Comparison of ENCODE assay signal across 10 mouse cellular contexts in the genomic region with DNA sequence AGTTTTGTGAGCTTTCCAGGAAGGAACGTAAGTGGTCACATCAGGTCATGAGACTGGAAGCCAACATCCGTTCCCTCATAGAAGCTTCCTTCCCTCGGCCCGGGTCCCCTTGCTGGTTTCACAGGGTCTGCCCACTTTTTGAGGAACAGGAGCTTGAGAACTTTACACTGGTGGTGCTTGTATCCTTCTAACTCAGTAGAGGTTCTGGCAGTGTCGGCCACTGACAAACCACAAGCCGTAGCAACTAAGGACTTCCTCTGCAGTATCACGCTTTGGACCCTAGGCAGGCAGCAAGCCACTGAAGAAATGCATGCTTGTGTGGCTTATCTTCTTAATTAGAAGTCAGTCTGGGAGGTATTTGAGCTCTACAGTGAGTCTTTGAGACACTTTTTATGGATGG.
DNase-seq lines count a peak whose midpoint lies in the region; ATAC-seq lines count a peak whose summit lies in the region.
"Had no signal": no experiment of that assay in that cellular context is flagged by ENCODE, and none has a peak within 500 bp of the region (broad histone marks: within the 10 kb centered on the region; RNA-seq: fewer than 3 reads in every experiment).

No protein-coding gene starts in this region.

- ATAC-seq in limb, embryonic 15.5 days (ENCODE audit: insufficient number of reproducible peaks, low FRiP score, low TSS enrichment, low read depth): no peak
- no peak for ATAC-seq in heart, embryonic 15.5 days (replicated peaks; ENCODE audit: insufficient number of reproducible peaks, insufficient read depth, low FRiP score, low read depth)
- peak; percentile 93 for ATAC-seq in megakaryocyte progenitor cell, adult 5-6 weeks (replicated peaks; ENCODE audit: poor library complexity)
- no peak for ATAC-seq in forebrain, embryonic 13.5 days
- no peak for ATAC-seq in CD4-positive, CD25-positive, alpha-beta regulatory T cell, adult 4 months

- H3K27ac ChIP-seq in limb, embryonic 15.5 days: peak overlapping the region; percentile 43; the same call in 1 of the 2 replicates
- no peak overlapping the region for H3K27ac ChIP-seq in limb, embryonic 10.5 days
- 0 out of 2 replicates have a peak overlapping the region, but pooled peaks have one; percentile 9 for H3K27ac ChIP-seq in heart, embryonic 15.5 days
- H3K27ac ChIP-seq in forebrain, embryonic 13.5 days: no peak overlapping the region
- H3K27ac ChIP-seq: kidney, postnatal 0 days; liver, embryonic 14.5 days had no signal

- H3K4me3 ChIP-seq in limb, embryonic 15.5 days: no peak overlapping the region
- no peak overlapping the region for H3K4me3 ChIP-seq in limb, embryonic 10.5 days
- H3K4me3 ChIP-seq in heart, embryonic 15.5 days: no peak overlapping the region
- H3K4me3 ChIP-seq in forebrain, embryonic 13.5 days: no peak overlapping the region

- no peak overlapping the region for H3K9ac ChIP-seq in limb, embryonic 15.5 days
- no peak overlapping the region for H3K9ac ChIP-seq in heart, embryonic 15.5 days
- no peak overlapping the region for H3K9ac ChIP-seq in forebrain, embryonic 13.5 days
- H3K9ac ChIP-seq: liver, embryonic 14.5 days had no signal

- H3K36me3 ChIP-seq in limb, embryonic 15.5 days: peaks cover 6% of the 10 kb centered on the region; the same call in 1 of the 2 replicates
- peaks cover 14% of the 10 kb centered on the region for H3K36me3 ChIP-seq in limb, embryonic 10.5 days
- H3K36me3 ChIP-seq in heart, embryonic 15.5 days: no peaks in the 10 kb centered on the region
- no peaks in the 10 kb centered on the region for H3K36me3 ChIP-seq in forebrain, embryonic 13.5 days (ENCODE audit: poor library complexity, severe bottlenecking)

- H3K4me2 ChIP-seq in limb, embryonic 15.5 days: no peak overlapping the region
- H3K4me2 ChIP-seq in heart, embryonic 15.5 days: no peak overlapping the region
- H3K4me2 ChIP-seq in forebrain, embryonic 13.5 days: no peak overlapping the region

- WGBS in limb, embryonic 15.5 days: 78% methylated on average over 7 of the region's 7 CpGs
- 91% methylated on average over 7 of the region's 7 CpGs for WGBS in limb, embryonic 10.5 days
- 60% methylated on average over 7 of the region's 7 CpGs for WGBS in heart, embryonic 15.5 days
- WGBS in forebrain, embryonic 13.5 days: 91% methylated on average over 7 of the region's 7 CpGs

- no peaks in the 10 kb centered on the region for H3K27me3 ChIP-seq in limb, embryonic 15.5 days
- H3K27me3 ChIP-seq in limb, embryonic 10.5 days (ENCODE audit: low read depth, poor library complexity, severe bottlenecking): no peaks in the 10 kb centered on the region
- H3K27me3 ChIP-seq in heart, embryonic 15.5 days: no peaks in the 10 kb centered on the region
- 0 out of 2 replicates have a peak, but pooled peaks cover 3% of the 10 kb centered on the region for H3K27me3 ChIP-seq in forebrain, embryonic 13.5 days

- H3K9me3 ChIP-seq in limb, embryonic 15.5 days: no peaks in the 10 kb centered on the region
- no peaks in the 10 kb centered on the region for H3K9me3 ChIP-seq in limb, embryonic 10.5 days (replicated peaks)
- H3K9me3 ChIP-seq in heart, embryonic 15.5 days (replicated peaks): no peaks in the 10 kb centered on the region
- H3K9me3 ChIP-seq in forebrain, embryonic 13.5 days (replicated peaks): no peaks in the 10 kb centered on the region

- peaks cover 64% of the 10 kb centered on the region for H3K4me1 ChIP-seq in limb, embryonic 15.5 days
- H3K4me1 ChIP-seq in limb, embryonic 10.5 days: peaks cover 48% of the 10 kb centered on the region
- H3K4me1 ChIP-seq in heart, embryonic 15.5 days (replicated peaks): peaks cover 43% of the 10 kb centered on the region
- peaks cover 49% of the 10 kb centered on the region for H3K4me1 ChIP-seq in forebrain, embryonic 13.5 days

- DNase-seq in adrenal gland, adult (ENCODE audit: inconsistent age in 2 of 2, low spot score in 1 of 2): peak; percentile 22 to 36
- no peak for DNase-seq in adrenal gland, adult 2 months
- no peak for DNase-seq in limb, embryonic 10.5 days (ENCODE audit: low spot score)

Comparison
In these comparisons a context has a peak if more than half of its experiments do, and no peak if none do; other contexts are left out.
1. DNase-seq: peak in adrenal gland, adult (2 of 2); none in adrenal gland, adult 2 months (single experiment) and limb, embryonic 10.5 days (single experiment).
2. H3K27ac ChIP-seq: peak in limb, embryonic 15.5 days (single experiment) and heart, embryonic 15.5 days (single experiment); none in limb, embryonic 10.5 days (single experiment) and forebrain, embryonic 13.5 days (single experiment).